Mouse (Mus musculus) ES-Bruce4 (cell line): Measurements from ENCODE around the gene Gemin7.

Experiments used
- CTCF ChIP-seq: IDR thresholded peaks from one replicate; pipeline ENCODE4 v1.8.1; 2011; ENCODE audit warnings: low read depth, low read length
- EP300 ChIP-seq: IDR thresholded peaks from 2 replicates; pipeline ENCODE4 v1.6.1; 2011; ENCODE audit warnings: low read depth, low read length; ENCODE audit not compliant: insufficient read depth

DNA sequence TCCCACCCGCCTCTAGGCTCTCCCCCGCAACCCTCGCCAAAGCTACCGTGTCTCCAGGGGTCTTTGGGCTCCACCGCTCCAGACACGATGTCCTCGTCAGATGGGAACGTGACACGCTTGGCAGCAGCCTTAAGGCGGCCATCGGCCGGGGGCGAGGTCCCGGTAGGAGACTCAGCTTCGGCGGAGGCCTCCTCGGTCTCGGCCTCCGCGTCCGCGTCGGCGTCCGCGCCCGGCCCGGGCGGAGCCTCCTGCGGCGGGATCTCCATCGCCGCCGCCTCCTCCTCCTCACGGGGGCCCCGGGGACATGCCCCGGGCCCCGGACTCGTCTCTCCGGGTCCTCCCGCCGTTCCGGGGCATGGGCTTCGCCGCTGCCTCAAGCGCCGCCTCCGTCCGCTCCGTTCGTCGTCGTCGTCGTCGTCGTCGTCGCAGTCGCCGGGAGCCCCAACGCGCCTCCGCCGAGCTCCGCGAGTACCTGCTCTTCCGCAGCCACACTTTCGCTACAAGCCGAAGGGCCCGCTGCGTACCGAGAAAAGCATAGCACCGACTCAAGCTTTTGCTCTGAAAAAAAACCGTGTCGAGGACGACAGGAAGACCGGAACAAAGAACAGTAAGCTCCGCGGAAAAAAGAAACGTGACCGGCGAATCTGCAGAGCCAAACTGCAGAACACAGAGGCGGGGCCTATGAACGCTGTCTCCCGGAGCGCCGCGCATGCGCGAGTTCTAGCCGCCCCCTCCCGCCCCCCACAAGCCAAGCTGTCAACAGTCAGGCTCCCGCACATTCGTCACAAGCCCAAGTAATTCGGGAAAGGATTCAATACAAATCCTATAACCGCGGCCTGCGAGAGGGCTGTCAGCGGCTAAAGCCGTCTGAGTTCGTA is 15.4 kb downstream of the Gemin7 start:
- no peak for TF ChIP-seq CTCF
- no peak for TF ChIP-seq EP300
